Mouse (Mus musculus) heart, embryonic 15.5 days (tissue): Measurements from ENCODE around the gene Ugt1a10. TPM values are rescaled to one million over a fixed set of nuclear protein-coding genes. Genes with fewer than 3 reads are reported as not detected.
"Not testable (repeated sequence)": the region's sequence is repeated elsewhere in the genome, so short reads cannot be mapped to it uniquely, and the experiment has no call there.

Experiments used
- ATAC-seq: fragments of 200-750 bp; cut with Nextera tagmentation; replicated peaks from 2 replicates; pipeline ENCODE4 v1.8.0; 2017; ENCODE audit warnings: low read depth, moderate TSS enrichment; ENCODE audit not compliant: insufficient number of reproducible peaks, insufficient read depth, low FRiP score
- H3K27ac ChIP-seq: fragments of 300-500 bp; sonication (generic); 2 replicates; pipeline ENCODE4 v1.5.1; 2015; ENCODE audit warnings: mild to moderate bottlenecking, inconsistent platforms
- H3K27me3 ChIP-seq: fragments of 300-500 bp; sonication (generic); 2 replicates; pipeline ENCODE4 v1.6.1; 2015; ENCODE audit warnings: inconsistent platforms
- H3K36me3 ChIP-seq: fragments of 300-500 bp; sonication (generic); 2 replicates; pipeline ENCODE4 v1.6.1; 2015; ENCODE audit warnings: mild to moderate bottlenecking, inconsistent platforms
- H3K4me1 ChIP-seq: fragments of 300-500 bp; sonication (generic); replicated peaks from 2 replicates; pipeline ENCODE4 v1.6.1; 2015; ENCODE audit warnings: inconsistent platforms
- H3K4me2 ChIP-seq: fragments of 300-500 bp; sonication (generic); 2 replicates; pipeline ENCODE4 v1.6.1; 2015; ENCODE audit warnings: inconsistent platforms, mild to moderate bottlenecking, moderate library complexity
- H3K4me3 ChIP-seq: fragments of 300-500 bp; sonication (generic); 2 replicates; pipeline ENCODE4 v1.5.1; 2015; ENCODE audit warnings: mild to moderate bottlenecking, inconsistent platforms
- H3K9ac ChIP-seq: fragments of 300-500 bp; sonication (generic); 2 replicates; pipeline ENCODE4 v1.6.1; 2015; ENCODE audit warnings: mild to moderate bottlenecking, inconsistent platforms
- H3K9me3 ChIP-seq: fragments of 300-500 bp; sonication (generic); replicated peaks from 2 replicates; pipeline ENCODE4 v1.6.1; 2016; ENCODE audit warnings: inconsistent platforms
- WGBS: fragments of 180-500 bp; shearing (Covaris S2); methylation state at CpG from one replicate; pipeline ENCODE4 v1.1.7; 2015; ENCODE audit warnings: mixed read lengths; 5-methylcytosine and 5-hydroxymethylcytosine counted together
- polyA plus RNA-seq: library from polyadenylated mRNA; unstranded; fragments of >200 nt; fragmentation: Nextera tagmentation; extraction: Ambion mirVana; gene quantifications from 2 replicates; pipeline ENCODE4 v1.2.1, GENCODE M21; 2015

Gene Ugt1a10
- polyA plus RNA-seq, 1 experiment from 2014 or later, result not detected

DNA sequence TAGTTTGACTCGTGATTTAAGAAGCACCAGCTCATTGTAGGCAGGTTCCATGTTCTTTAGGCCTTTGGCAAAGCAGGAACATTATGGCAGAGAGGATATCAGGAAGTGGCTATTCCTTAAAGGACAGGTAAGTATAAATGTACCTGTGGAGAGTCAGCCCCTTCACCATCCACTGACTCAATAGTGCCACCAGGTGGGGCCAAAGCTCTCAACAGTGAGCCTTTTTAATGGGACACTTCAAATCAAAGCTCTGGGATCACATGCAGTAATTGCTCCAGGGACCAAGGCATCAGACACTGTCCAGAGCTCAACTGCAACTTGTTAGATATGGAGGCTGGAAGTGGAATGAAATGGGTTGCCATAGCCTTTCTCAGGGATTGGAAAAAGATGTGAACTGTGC, 66.3 kb downstream of the Ugt1a10 start:
- WGBS, result no CpG with 5 or more reads among the region's 1 CpGs
- ATAC-seq, H3K9ac ChIP-seq, H3K27me3 ChIP-seq, H3K4me3 ChIP-seq, H3K9me3 ChIP-seq, H3K4me1 ChIP-seq, H3K4me2 ChIP-seq, H3K36me3 ChIP-seq, H3K27ac ChIP-seq: not testable (repeated sequence)

DNA sequence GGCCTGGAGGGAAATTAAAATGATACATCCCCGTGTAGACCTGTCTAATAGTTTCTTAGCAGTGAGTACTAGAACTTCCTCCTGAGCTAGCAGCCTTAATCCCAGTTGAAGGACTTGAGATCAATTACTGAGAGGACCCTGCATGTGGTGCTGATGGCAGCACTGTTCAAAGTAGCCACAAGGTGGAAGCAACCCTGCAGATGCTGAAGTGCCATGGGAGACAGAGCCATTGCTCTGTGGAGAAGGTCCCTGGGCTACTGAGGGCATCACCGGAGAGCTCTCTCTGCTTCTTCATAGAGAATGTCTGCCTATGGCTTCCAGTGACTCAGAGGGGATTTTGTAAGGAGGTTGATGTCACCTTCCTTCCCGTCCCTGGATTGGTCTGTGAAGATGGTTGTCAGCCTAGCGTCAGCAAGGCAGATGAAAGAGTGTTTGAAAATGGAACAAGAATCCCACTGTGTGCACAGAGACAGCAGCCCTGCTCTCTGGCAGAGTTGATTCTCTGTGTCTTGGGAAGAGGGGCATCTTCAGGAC, 70.7 kb downstream of the Ugt1a10 start:
- not testable (repeated sequence) for H3K27ac ChIP-seq, H3K4me1 ChIP-seq, H3K4me3 ChIP-seq, H3K9me3 ChIP-seq, H3K4me2 ChIP-seq, ATAC-seq, H3K9ac ChIP-seq, H3K36me3 ChIP-seq, H3K27me3 ChIP-seq
- WGBS, result 72% methylated on average over 4 of the region's 4 CpGs

DNA sequence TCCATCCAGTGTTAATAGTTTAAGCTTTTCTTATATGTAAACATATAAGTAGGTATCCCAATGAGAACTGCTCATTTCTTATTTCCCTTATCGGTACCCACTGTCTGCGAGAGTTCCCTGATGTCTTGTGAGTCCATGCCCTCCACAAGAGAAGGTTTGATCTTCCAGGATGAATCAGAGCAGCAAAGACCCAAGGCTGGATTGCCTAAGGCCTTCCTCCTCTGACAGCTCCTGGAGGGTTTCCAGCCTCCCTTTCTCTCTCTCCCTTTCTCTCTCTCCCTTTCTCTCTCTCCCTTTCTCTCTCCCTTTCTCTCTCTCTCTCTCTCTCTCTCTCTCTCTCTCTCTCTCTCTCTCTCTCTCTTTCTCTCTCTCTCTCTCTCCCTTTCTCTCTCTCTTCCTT, 73.9 kb downstream of the Ugt1a10 start:
- not testable (repeated sequence) for H3K36me3 ChIP-seq, H3K4me1 ChIP-seq, H3K9me3 ChIP-seq, H3K27me3 ChIP-seq, H3K27ac ChIP-seq, ATAC-seq, H3K4me3 ChIP-seq, H3K4me2 ChIP-seq, H3K9ac ChIP-seq
- 68% methylated on average over 2 of the region's 2 CpGs for WGBS

DNA sequence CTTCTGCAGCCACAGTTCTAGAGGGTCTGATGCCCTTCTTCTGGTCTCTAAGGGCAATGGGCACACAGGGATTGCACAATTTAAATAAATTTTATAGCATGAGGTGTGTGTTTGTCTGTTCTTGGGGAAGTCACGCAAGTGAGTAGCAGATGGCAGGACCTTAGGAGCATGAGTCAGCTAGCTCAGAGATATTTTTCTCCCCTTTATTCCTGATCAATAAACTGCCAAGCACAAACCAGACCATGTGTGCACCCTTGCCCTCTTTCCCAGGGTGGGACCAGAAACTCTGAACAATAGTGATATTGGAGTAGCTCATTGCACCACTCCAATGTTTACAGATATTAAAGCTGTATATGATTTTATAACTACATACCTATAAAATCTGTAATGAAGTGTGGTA, 75.0 kb downstream of the Ugt1a10 start:
- H3K27ac ChIP-seq, H3K9ac ChIP-seq, H3K4me1 ChIP-seq, H3K4me2 ChIP-seq, H3K27me3 ChIP-seq, H3K36me3 ChIP-seq, H3K9me3 ChIP-seq, H3K4me3 ChIP-seq, ATAC-seq: not testable (repeated sequence)
- 77% methylated on average over 1 of the region's 1 CpGs for whole genome bisulfite sequencing

DNA sequence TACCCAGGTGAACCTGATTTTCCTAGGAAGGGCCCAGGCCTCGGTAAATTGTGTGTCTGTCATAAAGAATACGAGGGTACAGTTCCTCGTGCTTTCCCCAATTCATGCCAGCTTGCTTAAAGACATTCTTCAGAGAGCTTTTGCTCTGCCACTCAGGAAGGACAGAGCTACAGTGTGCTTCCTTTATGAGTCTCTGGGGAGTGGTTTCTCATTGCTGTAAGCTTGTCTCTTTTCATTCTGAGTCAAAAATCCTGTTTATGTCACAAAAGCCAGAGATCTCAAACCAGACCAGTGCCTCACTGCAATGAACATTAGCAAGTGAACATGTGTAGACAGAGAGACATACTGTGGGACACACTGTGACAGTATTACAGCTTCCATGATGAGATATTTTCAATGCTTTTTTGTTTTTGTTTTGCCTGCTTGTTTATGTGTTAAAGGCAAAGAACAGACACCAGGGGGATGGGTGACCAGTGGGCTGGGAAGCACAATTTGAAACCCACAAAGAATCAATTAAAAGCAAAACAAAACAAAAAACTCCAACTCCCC, 78.8 kb downstream of the Ugt1a10 start:
- ATAC-seq, result no peak
- Histone ChIP-seq H3K36me3 (no peaks in the 10 kb centered on the region), H3K4me1 (0 out of 2 replicates have a peak, but pooled peaks cover 4% of the 10 kb centered on the region), H3K27me3 (no peaks in the 10 kb centered on the region), H3K27ac (no peak overlapping the region), H3K9ac (no peak overlapping the region), H3K4me2 (no peak overlapping the region), H3K4me3 (no peak overlapping the region), H3K9me3 (no peaks in the 10 kb centered on the region)
- 48% methylated on average over 3 of the region's 3 CpGs for WGBS

DNA sequence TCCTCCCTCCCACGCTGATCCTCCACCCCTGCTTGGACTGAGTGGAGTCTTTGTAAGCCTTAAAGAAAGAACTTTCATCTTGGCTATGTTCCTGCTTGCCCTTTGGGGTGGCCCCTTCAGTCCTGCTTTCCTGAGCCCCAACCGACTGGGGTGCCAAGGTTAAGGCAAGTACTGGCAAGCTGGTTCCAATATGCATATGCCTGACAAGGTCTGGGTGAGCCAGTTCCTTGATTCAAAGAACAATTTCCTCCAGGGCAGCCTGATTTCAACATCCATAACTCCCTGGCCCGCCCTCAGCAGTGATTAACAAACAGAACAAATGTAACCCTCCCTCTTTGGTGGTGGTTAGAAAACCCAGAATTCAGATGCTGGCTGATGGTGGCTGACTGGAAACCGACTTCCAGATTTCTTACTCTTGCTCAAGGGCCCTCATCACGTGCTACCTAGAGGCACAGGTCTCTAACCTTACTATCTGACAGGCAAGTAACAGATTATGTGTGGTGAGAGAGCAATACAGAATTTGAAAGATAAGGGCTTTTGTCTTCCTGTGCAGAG, 79.3 kb downstream of the Ugt1a10 start, which contains the start of gene Ugt1a6a:
Gene Ugt1a6a, plus strand, starts transcription at position 353 of the 555 bp plus-strand sequence.
- H3K9ac ChIP-seq, ATAC-seq, H3K27me3 ChIP-seq, H3K36me3 ChIP-seq, H3K9me3 ChIP-seq, H3K27ac ChIP-seq, H3K4me3 ChIP-seq, H3K4me1 ChIP-seq, H3K4me2 ChIP-seq: not testable (repeated sequence)
- 37% methylated on average over 5 of the region's 5 CpGs for WGBS

DNA sequence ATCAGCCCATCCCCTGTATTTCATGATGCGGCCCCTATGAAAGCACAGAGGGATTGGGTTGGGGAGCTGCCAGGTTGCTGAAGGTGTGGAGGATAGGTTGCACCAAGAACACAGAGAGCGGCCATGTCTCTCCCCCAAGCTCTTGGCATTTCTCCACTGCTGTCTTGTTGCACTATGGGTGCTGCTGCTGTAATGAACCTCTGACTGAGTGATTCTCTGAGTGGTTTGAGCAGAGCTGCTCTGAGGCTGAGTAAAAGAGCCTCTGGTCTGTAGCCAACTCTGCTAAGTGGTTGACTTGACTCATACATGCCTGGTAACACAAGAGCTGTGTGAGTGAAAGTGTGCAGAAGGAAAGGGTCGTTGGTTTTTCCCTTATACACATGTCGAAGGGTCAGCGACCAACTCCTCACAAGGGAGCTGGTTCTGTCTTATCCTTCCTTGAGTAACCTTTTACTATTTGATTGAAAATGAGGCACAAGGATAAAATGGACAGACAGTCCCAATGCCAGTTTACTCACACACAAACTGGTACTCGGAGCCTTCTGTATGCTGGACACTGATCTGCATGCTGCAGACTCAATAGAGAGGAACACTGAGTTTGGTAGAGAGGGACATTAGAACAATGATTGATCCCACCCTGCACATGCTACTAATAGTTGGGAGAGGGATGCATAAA, 80.2 kb downstream of the Ugt1a10 start:
- not testable (repeated sequence) for H3K4me2 ChIP-seq, H3K4me1 ChIP-seq, ATAC-seq, H3K36me3 ChIP-seq, H3K4me3 ChIP-seq, H3K27ac ChIP-seq, H3K27me3 ChIP-seq, H3K9me3 ChIP-seq, H3K9ac ChIP-seq
- 73% methylated on average over 6 of the region's 6 CpGs for WGBS

DNA sequence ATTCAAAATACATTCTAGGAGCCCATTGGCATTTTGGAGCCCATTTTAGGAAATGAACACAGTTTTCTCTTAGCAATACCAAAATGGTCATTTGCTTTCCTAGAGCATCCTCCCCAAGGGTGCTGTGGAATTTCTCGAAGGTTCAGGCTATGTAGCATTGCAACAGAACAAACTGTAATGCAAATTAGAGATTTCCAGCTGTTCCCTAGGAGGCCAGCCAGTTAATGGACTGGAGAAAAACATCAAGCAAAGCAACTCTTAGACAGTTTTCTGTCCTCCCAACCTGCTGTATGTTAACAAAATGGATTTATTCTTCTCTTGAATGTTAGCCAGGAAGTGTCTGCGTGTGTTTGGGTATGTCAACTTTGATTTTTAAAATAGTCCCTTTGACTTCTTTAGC, 81.5 kb downstream of the Ugt1a10 start:
- Histone ChIP-seq H3K9me3 (no peaks in the 10 kb centered on the region), H3K4me3 (no peak overlapping the region), H3K4me2 (no peak overlapping the region), H3K9ac (no peak overlapping the region), H3K4me1 (0 out of 2 replicates have a peak, but pooled peaks cover 4% of the 10 kb centered on the region), H3K27me3 (no peaks in the 10 kb centered on the region), H3K27ac (no peak overlapping the region), H3K36me3 (no peaks in the 10 kb centered on the region)
- no peak for ATAC-seq
- 71% methylated on average over 2 of the region's 2 CpGs for WGBS

DNA sequence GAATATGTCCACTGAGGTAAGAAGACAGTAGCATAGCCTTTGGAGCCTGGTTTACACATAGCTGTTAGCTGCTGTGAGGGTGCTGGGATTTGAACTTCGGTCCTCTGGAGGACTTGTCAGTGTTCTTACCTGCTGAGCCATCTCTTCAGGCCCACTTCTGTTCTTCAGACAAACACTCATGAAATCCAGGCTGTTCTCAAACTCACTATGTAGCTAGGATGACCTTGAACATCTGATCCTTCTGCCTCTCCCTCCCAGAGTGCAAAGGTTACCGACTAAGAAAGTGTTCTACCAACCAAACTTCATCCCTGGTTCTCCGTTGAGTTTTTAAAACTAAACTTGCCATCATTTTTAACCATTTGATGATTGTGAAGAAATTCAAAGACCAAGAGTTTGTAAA, 82.1 kb downstream of the Ugt1a10 start:
- Histone ChIP-seq H3K4me1 (0 out of 2 replicates have a peak, but pooled peaks cover 4% of the 10 kb centered on the region), H3K9me3 (no peaks in the 10 kb centered on the region), H3K4me3 (no peak overlapping the region), H3K27me3 (no peaks in the 10 kb centered on the region), H3K27ac (no peak overlapping the region), H3K4me2 (no peak overlapping the region), H3K9ac (no peak overlapping the region), H3K36me3 (no peaks in the 10 kb centered on the region)
- ATAC-seq, result no peak
- 80% methylated on average over 3 of the region's 3 CpGs for WGBS

DNA sequence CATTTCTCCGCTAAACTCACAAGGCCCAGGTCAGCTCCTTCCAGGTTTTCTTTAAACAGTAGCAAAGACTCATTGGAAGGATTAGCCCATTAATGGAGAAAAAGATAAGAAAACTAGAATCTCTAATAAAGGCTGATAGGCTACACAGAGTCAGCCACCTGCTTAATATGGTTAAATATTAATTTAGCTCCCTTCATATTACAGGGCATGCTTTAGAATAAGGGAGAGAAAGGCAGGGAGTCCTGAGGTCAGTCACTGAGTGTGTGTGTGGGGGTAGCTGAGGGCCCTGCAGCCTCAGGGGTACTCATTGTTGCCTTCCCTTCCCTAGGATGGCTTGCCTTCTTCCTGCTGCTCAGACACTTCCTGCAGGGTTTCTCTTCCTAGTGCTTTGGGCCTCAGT, 83.0 kb downstream of the Ugt1a10 start:
- Histone ChIP-seq H3K4me3 (no peak overlapping the region), H3K4me1 (0 out of 2 replicates have a peak, but pooled peaks cover 4% of the 10 kb centered on the region), H3K9me3 (no peaks in the 10 kb centered on the region), H3K4me2 (no peak overlapping the region), H3K27me3 (no peaks in the 10 kb centered on the region), H3K27ac (no peak overlapping the region), H3K36me3 (no peaks in the 10 kb centered on the region), H3K9ac (no peak overlapping the region)
- ATAC-seq, result no peak
- WGBS, result 83% methylated on average over 1 of the region's 1 CpGs

DNA sequence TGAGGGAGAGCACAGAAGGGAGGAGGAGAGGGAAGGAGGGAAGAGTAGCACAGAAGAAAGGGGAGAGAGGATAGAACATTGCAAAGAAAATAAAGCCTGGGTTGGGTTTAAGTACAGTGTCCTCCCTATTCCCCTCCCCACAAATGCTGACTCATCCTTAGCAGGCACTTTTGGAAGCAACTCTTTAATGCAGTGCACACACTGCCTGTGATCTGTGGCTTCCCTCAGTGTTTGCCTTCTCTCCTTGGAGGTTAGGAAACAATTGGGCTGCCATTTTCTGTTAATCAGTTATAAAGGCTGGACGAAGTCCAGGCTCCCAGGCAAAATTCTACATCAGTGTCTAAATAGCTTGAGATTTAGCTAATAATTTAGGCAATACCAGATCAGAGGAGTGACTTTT, 85.3 kb downstream of the Ugt1a10 start:
- not testable (repeated sequence) for H3K36me3 ChIP-seq, H3K9ac ChIP-seq, H3K27ac ChIP-seq, H3K4me1 ChIP-seq, H3K4me2 ChIP-seq, H3K9me3 ChIP-seq, H3K4me3 ChIP-seq, H3K27me3 ChIP-seq, ATAC-seq
- WGBS, result 47% methylated on average over 1 of the region's 1 CpGs
